Mouse (Mus musculus) ES-E14 (cell line): Measurements from ENCODE around the gene Zfp617. TPM values are rescaled to one million over a fixed set of nuclear protein-coding genes. Genes with fewer than 3 reads are reported as not detected.

Experiments
- DNase-seq: peaks from one replicate; pipeline ENCODE4 v3.0.0-alpha.2; 2013; ENCODE audit warnings: low read depth, low spot score
- H3K27ac ChIP-seq: 2 replicates; pipeline ENCODE4 v1.5.1; 2012; ENCODE audit warnings: low read depth, mild to moderate bottlenecking, low read length, moderate library complexity, mixed read lengths; ENCODE audit not compliant: poor library complexity, insufficient read depth, severe bottlenecking
- H3K36me3 ChIP-seq: 2 replicates; pipeline ENCODE4 v1.6.1; 2012; ENCODE audit warnings: mild to moderate bottlenecking, low read length, moderate library complexity, mixed read lengths; ENCODE audit not compliant: control insufficient read depth, poor library complexity, insufficient read depth, severe bottlenecking
- H3K4me1 ChIP-seq, 2 experiments: fragments of 150-350 bp in 1 of 2; sonication (generic) in 1 of 2; 2 replicates each; pipeline ENCODE4 v1.6.1; 2012; ENCODE audit warnings: low read length in 2 of 2, mild to moderate bottlenecking in 1 of 2, mixed read lengths in 1 of 2; ENCODE audit not compliant: control insufficient read depth in 2 of 2, insufficient read depth in 2 of 2, poor library complexity in 1 of 2
- H3K4me3 ChIP-seq, 2 experiments: fragments of 150-350 bp in 1 of 2; sonication (generic) in 1 of 2; 2 replicates each; pipeline ENCODE4 v1.5.1; 2012; ENCODE audit warnings: low read length in 2 of 2, low read depth in 1 of 2, mild to moderate bottlenecking in 1 of 2, mixed read lengths in 1 of 2; ENCODE audit not compliant: insufficient read depth in 1 of 2, poor library complexity in 1 of 2, severe bottlenecking in 1 of 2
- H3K9ac ChIP-seq: 2 replicates; pipeline ENCODE4 v1.6.1; 2012; ENCODE audit warnings: low read depth, mild to moderate bottlenecking, low read length, mixed read lengths; ENCODE audit not compliant: poor library complexity, insufficient read depth, severe bottlenecking
- H3K9me3 ChIP-seq: fragments of 150-350 bp; sonication (generic); 2 replicates; pipeline ENCODE4 v1.6.1; 2012; ENCODE audit warnings: low read depth, mild to moderate bottlenecking, low read length; ENCODE audit not compliant: control insufficient read depth, insufficient read depth
- CHD2 ChIP-seq: IDR thresholded peaks from 2 replicates; pipeline ENCODE4 v1.6.1; 2014; ENCODE audit warnings: mild to moderate bottlenecking, low read depth, low read length, inconsistent platforms
- HCFC1 ChIP-seq: IDR thresholded peaks from 2 replicates; pipeline ENCODE4 v1.6.1; 2012; ENCODE audit warnings: low read length, inconsistent platforms, borderline replicate concordance; ENCODE audit not compliant: insufficient read depth
- MAFK ChIP-seq: IDR thresholded peaks from 2 replicates; pipeline ENCODE4 v1.6.1; 2014; ENCODE audit warnings: mild to moderate bottlenecking, low read depth, low read length, inconsistent platforms; ENCODE audit not compliant: insufficient read depth
- ZC3H11A ChIP-seq: IDR thresholded peaks from 2 replicates; pipeline ENCODE4 v1.6.1; 2012; ENCODE audit warnings: low read depth, mild to moderate bottlenecking, inconsistent platforms, low read length, borderline replicate concordance
- ZNF384 ChIP-seq: IDR thresholded peaks from 2 replicates; pipeline ENCODE4 v1.6.1; 2012; ENCODE audit warnings: low read depth, low read length, inconsistent platforms
- in situ Hi-C, 2 experiments: fragments of 600-800 bp; cut with MboI; formaldehyde crosslinking; loops; one replicate each; pipeline ENCODE4 v1.15.1; 2025; ENCODE audit warnings: low sequenced_read_pairs in 2 of 2, inconsistent platforms in 1 of 2; ENCODE audit not compliant: unreplicated experiment in 2 of 2
- total RNA-seq: library from RNA; depleted of rRNA; stranded (reverse); fragments of 300-350 nt; gene quantifications from 2 replicates; pipeline ENCODE4 v1.2.3, GENCODE M21; 2012

Zfp617 gene
- total RNA-seq, 1 experiment = 16.0 TPM

DNA sequence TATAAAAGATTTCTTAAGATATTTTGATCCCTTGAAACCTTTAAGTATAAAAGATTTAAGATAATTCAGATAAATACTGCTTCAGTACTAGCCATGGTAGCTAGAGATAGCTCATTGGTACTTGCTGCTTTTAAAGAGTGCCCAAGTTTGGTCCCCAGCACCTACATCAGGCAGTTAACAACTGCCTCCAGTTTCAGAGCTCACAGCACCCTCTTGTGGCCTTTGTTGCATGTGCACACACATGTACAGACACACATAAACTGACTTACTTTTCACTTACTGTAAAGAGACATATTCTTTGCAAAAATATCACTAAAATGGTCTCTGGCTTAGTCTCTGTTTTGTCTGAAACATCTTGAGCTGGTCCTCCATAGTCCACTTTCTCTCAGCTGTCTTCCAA lies 58.0 kb downstream of the Zfp617 start:
- Histone ChIP-seq H3K36me3 (peaks cover 47% of the 10 kb centered on the region), H3K4me3 (no peak overlapping the region), H3K9me3 (no peaks in the 10 kb centered on the region; the same call in 1 of the 2 replicates), H3K9ac (no peak overlapping the region), H3K27ac (no peak overlapping the region), H3K4me1 (0 out of 4 replicates have a peak, but pooled peaks cover 0 to 2% of the 10 kb centered on the region in 2 experiments)
- in situ Hi-C loops = no loop called here
- TF ChIP-seq ZC3H11A = no peak
- no peak for TF ChIP-seq MAFK
- no peak for TF ChIP-seq ZNF384
- no peak for TF ChIP-seq HCFC1
- no peak for TF ChIP-seq CHD2
- DNase-seq = no peak

GRCm38 (mm10) chr8:71967261-71967660 lies 58.8 kb downstream of the Zfp617 start:
- Histone ChIP-seq H3K4me1 (0 out of 4 replicates have a peak, but pooled peaks cover 0 to 2% of the 10 kb centered on the region in 2 experiments), H3K27ac (no peak overlapping the region), H3K9me3 (no peaks in the 10 kb centered on the region; the same call in 1 of the 2 replicates), H3K4me3 (no peak overlapping the region), H3K9ac (no peak overlapping the region), H3K36me3 (peaks cover 44% of the 10 kb centered on the region)
- TF ChIP-seq MAFK (no peak), HCFC1 (no peak), CHD2 (no peak), ZC3H11A (no peak), ZNF384 (no peak)
- DNase-seq = no peak
- in situ Hi-C loops = no loop called here

- Histone ChIP-seq H3K4me3 (no peak overlapping the region), H3K36me3 (peaks cover 43% of the 10 kb centered on the region), H3K9ac (no peak overlapping the region), H3K9me3 (no peaks in the 10 kb centered on the region; the same call in 1 of the 2 replicates), H3K4me1 (0 out of 4 replicates have a peak, but pooled peaks cover 0 to 2% of the 10 kb centered on the region in 2 experiments), H3K27ac (no peak overlapping the region)
- DNase-seq = no peak
- in situ Hi-C loops = no loop called here
- no peak for TF ChIP-seq MAFK
- no peak for TF ChIP-seq ZNF384
- TF ChIP-seq HCFC1 = no peak
- TF ChIP-seq ZC3H11A = no peak
- no peak for TF ChIP-seq CHD2
These were observed 59.7 kb downstream of the Zfp617 start for GRCm38 (mm10) chr8:71968100-71968499.

- no peaks in the 10 kb centered on the region; the same call in 1 of the 2 replicates for H3K9me3 ChIP-seq
- TF ChIP-seq ZNF384 = no peak
- TF ChIP-seq HCFC1 = no peak
- no peak for TF ChIP-seq CHD2
- no peak for TF ChIP-seq MAFK
- no peak for TF ChIP-seq ZC3H11A
- DNase-seq = no peak
- peaks cover 41% of the 10 kb centered on the region for H3K36me3 ChIP-seq
- 0 out of 4 replicates have a peak, but pooled peaks cover 0 to 2% of the 10 kb centered on the region in 2 experiments for H3K4me1 ChIP-seq
- in situ Hi-C loops = no loop called here
- no peak overlapping the region for H3K27ac ChIP-seq
- no peak overlapping the region for H3K4me3 ChIP-seq
- H3K9ac ChIP-seq = no peak overlapping the region
These were observed 60.2 kb downstream of the Zfp617 start for GRCm38 (mm10) chr8:71968636-71969035.
